Mouse (Mus musculus) naive thymus-derived CD4-positive, alpha-beta T cell, adult 2 months (primary cell): ENCODE data around the gene Filip1l.

Experiments
- DNase-seq: peaks from one replicate; pipeline ENCODE4 v3.0.0-alpha.2; 2011; ENCODE audit warnings: low read depth

The Filip1l gene

DNA sequence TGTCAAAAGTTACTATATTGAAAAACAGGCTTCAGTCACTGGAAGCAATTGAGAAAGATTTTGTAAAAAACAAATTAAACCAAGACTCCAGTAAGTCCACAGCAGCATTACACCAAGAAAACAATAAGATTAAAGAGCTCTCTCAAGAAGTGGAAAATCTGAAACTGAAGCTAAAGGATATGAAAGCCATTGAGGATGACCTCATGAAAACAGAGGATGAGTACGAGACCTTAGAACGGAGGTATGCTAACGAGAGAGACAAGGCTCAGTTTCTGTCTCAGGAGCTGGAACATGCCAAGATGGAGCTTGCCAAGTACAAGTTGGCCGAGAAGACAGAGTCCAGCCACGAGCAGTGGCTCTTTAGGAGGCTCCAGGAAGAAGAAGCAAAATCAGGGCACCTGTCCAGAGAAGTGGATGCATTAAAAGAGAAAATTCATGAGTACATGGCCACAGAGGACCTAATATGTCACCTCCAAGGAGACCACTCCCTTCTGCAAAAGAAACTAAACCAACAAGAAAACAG is 218.0 kb downstream of the Filip1l start:
- DNase-seq, result no peak

DNA sequence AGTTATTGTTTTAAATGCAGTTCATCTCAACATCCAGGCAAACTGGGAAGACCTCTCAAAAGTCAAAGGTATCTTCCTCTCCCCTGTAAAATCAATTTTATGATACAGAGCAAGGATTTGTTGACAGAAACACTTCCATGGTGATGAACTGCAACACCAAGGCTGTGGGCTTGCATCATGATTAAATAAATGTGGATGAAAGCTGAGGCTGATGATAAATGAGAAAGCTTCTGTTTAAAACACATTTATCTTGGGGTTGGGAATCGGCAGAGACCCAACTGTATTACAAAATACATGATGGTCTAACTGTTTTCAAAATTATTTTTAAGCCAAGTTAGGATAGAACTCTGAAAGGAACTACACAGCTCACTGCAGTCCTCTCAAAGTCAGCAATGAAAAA is 220.9 kb downstream of the Filip1l start:
- no peak for DNase-seq

DNA sequence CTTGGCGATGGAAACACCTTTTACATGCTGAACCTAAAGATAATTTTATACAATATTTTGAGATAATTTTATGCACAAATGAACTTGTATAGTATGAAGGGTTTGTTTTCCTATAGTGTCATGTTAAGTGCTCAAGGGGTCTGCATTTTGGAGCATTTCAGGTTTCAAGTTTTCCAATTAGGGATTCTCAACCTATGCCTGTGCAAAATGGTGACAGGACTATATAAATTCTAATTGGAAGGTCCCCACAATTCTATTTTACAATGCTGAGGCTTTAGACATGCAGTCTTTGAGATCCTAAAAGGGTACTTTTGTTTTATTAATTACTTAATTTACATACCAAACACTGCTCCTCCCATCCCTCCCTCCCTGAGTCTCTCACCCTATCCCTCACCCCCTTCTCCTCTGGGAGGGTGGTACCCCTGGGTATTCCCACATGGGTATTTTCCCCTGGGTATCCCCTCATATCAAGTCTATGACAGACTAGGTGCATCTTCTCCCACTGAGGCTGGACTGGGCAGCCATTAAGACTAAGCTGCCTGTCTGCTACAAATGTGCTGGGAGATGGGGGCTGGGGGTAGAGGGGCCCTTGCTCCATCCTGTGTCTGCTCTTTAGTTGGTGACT is 223.0 kb downstream of the Filip1l start:
- DNase-seq, result no peak

DNA sequence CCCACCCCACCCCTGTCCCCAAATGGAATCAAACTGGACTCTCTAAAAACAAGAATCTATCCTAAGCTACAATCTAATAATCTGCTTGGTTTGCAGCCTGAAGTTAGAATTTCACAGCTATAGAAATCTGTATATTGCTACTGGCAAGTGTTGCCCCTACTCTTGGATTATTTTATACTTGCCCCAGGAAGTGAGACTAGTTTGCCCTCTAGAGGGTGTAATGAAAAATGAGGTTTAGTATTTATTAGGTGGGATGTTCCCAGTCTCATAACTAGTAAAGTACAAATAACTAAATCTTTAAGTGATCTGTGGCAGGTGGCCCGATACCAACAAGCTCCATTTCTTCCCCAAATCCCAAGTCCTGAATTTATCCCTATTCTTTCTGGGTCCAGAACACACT is 224.6 kb downstream of the Filip1l start:
- peak; percentile 58 for DNase-seq

DNA sequence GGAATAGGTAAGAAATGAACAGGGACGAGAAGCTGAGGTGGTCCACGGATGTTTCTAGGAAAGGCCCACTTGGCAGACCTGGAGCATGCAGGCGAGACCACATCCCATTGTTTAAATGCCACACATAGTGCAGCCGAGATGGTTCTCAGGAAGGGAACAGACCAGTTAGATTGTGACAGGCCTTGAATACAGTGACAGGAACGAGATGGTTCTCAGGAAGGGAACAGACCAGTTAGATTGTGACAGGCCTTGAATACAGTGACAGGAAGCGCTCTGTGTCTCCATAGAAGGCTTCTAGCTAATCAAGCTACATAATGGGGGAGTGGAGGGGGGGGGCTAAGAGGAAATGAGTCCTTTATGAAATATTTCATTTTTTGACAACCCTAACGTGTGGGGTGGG is 227.1 kb downstream of the Filip1l start:
- no peak for DNase-seq

DNA sequence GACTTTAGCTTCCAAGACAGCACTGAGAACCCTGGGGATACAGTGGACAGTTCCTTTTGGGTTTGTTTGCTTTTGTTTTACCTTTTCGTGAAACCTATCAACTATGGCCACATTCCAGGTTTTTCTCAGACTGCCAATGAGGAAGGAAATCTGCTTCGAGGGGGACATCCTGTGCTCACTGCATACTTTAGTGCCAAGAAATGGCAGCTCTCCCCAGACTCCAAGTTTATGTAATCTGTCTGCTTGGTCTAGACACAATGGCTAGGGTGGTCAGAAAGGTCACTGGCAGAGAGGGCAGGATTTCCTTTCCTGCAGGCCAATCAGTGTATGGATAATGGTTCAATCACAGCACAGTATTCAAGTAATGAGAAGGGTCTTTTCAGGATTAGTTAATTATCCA is 229.1 kb downstream of the Filip1l start:
- no peak for DNase-seq

DNA sequence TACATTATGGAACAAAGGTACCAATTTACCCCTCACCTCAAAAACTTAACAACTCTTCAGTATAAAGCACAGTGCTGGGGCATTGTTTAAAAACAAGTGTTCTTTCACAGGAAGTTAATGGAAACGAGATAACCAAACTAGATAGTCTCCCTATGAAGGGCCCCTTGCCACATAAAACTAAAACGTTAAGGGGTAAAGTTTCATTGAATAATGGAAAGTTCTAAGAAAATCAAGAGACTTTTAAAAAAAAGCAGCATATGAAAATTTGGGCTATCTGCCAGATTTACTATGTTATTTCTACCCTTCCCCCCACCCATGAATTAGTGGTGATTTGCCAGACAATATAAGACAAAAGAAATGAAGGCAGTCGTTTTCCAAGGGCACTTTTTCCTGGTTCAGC is 232.3 kb downstream of the Filip1l start:
- peak; percentile 39 for DNase-seq

DNA sequence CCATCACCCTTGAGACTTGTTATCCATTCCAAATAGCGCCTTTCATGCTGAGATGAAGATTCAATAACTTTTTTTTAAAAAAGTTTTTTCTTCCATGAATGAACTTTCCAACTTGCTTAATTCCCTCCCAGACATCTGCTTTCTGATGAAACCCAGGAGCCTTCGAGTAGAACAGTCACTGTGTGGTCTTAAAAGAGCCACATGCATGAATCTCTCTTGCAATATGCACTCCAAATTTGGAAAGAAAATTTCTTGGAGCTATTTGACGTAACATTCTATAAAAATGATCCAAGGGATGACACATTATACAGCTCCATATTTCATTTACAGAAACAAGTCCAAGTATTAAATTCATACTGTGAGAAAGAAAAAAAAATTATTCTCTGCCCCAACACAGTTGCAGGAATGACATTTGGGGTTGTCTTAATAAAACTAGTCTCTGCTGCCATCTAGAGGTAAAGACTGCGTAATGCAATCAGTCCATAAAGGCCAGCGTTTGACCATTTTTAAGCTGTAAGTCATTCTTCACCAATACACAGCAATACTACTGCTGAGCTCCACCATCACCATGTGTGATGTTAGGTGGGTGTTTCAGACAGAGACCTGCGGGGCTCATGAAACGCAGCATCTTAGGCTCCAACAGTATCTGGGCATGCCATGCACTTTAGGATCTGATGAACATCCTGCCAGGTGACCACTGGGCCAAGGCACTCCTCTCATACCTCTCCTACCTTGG is 240.7 kb downstream of the Filip1l start:
- peak; percentile 82 for DNase-seq

DNA sequence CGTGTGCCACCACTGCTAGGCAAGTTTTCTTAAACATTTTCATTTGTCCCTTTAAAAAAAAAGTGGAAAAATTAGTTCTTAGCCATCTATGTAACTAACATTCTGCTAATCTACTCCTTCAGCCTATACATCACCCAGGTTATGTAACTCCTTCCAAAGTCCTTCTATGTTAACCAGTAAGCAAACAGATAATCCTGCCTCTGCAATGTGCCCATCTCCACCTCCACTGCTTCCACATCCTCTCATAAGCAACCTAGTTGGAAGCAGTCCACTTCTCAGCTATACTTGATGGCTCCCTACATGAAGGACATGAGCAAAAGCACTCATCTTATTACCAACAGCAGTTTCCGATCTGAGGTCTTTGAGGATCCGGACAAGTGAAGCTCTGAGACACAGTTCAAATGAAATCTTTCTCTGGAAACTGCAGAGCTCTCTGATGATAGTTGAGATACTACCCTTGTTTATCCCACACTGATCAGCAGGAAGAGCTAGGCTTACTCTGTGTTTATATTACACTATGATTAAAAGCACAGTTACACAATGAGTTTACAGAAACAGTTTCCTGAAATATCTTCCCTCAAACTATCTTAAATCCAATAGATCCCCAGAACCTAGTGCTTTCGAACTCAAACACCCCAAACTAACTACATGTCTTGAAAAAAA is 244.5 kb downstream of the Filip1l start:
- no peak for DNase-seq

DNA sequence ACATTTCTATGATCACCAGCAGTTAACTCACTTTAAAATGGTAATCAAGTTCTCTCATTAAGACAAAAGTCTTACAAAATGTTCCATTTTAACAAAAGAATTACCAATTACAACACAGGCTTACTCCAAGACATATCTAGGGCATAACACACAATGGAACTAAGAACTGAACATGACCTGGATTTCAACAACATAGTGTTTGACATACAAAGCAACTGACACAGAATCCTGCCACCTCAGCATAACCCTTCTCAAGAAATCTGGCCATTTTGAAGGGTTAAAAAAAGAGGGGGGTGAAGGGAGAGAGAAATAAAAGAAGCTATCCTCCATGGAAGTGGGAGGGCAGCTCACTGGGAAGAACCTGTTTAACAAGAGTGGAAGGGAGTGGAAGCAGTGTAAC is 248.1 kb downstream of the Filip1l start:
- DNase-seq, result no peak

DNA sequence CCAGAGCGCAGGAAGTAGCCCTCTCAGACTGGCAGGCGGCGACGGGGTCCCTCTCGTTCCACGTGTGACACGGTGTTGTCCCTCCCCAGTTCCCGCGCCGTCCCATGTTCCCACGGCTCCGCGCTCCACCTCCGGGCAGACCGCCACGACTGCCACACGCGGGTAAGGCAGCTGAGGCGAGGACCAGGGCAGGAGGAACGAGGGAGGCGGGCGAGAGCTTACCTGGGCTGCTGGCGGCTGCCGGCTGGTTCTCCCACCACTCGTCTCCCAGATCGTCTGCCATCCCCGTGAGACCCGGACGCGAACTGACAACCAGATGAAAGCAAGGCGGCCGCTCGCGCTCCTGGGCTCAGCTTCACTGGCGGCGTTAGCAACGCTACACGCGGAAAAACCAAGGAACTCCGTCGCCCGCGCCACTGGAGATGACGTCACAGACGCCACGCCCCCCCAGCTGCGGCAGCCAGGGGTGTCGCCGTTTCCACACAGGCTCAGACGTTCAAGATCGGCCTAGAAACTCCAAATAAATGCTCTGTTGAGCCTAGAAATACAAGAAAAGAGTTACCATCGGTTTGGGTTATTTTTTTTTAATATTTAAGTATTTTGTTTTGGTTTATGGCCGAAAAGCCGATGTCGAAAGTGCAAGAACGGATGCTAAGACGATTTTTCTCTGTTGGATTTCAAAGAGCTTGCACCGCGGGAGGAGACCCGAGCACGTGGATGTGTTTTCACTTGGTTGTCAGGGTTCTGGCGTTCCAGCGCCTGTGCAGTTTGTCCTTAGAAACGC is 253.7 kb downstream of the Filip1l start, which contains the start of gene Cmss1:
TSS of gene Cmss1 (minus strand) at position 421 of the 784 bp plus-strand sequence.
- peak; percentile 95 for DNase-seq

DNA sequence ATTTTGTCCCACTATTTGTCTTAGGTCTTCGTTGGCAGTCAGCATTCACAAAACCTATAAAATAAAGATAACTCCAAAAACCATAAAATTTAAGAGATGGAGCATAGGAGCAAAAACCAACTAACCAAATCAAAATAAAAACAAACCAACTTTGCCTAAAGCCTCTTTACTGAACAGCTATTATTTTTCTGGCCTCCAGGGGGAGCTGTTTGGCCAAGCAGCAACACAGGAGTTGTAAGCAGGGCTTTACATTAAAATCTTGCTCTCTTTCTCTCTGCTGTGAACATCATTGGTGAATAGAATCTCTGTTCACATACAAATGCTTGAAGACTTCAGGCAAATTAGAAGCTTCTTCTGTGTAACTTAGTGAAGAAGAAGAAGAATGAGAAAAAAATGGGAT is 258.9 kb downstream of the Filip1l start:
- DNase-seq, result peak; percentile 76
